Mouse (Mus musculus): ENCODE data around the gene Myh2.

DNA sequence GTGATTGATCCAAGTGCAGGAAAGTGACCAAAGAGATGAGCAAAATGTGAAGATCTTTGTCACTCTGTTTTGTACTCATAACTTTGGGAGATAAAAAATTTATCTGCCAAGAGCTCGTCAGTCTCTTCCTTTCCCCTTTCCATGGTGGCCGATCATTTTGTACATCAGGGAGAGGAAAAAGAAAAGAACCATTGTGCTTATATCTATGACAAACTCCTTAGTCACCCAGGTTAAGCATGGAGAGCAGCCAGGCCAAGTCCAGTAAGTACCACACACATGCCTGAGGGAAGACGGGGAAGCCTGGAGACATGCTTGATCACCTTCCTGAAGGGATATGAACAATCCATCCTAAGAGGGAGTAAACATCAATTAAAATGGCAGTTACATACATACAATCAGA, 53.6 kb downstream of the Myh2 start:
- TF ChIP-seq CTCF (IDR thresholded peaks at IDR 0.05; ENCODE audit: control insufficient read depth, insufficient read depth, insufficient replicate concordance, low read depth, low read length) = no peak
- TF ChIP-seq POLR2A (IDR thresholded peaks at IDR 0.05; ENCODE audit: control insufficient read depth, low read depth, low read length) = no peak
